Mouse (Mus musculus): ENCODE data around the gene Cdx2. TPM values are rescaled to one million over a fixed set of nuclear protein-coding genes. Genes with fewer than 3 reads are reported as not detected.
A peak's percentile ranks its signal among the peaks of the same experiment; 100 is the strongest.

The Cdx2 gene
- polyA plus RNA-seq, 1 experiment from 2014 or later, result 0.06 TPM

DNA sequence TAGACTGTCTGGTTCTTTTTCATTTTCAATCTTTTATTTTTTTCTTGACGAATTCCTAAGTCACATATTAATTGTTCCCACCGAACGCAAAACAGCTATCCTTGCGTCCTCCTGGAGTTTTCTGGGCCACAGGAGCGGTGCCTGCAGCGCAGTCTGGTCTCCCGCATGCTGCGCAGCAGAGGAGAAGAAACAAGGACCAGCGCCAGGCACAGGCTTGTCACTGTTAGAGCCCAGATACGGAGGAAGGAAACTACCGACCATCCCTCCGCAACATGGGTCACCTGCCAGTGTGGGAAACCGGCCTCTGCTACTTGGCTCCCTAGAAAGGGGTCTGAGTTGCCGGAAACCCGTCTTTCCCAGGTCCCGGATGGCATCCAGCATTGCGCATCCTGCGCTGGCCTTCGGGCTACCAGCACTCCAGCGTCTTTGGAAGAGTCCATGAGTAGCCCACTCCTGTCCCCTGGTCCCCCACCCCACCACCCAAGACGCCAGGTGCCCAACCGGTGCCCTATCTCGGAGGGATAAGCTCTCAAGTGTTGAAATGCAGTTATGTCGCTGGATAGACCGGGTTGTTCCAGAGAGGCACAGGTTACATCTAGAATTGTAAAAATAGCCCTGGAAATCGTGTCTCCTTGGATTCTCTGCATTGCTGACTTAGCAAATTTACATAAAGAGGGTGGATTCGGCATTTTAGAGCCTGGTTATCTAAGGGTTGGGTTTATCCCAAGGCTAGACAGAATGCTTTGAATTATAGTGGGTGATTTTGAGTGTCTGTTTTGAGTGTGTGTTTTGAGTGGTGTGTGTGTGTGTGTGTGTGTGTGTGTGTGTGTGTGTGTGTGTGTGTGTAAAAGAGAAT lies 6.0 kb upstream of the Cdx2 start:
- peaks cover 100% of the 10 kb centered on the region for H3K27me3 ChIP-seq (ENCODE audit: low read depth, poor library complexity, severe bottlenecking)
- no peak overlapping the region for H3K4me3 ChIP-seq
- peak; percentile 55 for DNase-seq (ENCODE audit: low spot score)
- no peaks in the 10 kb centered on the region for H3K36me3 ChIP-seq
- H3K9me3 ChIP-seq (replicated peaks), result no peaks in the 10 kb centered on the region
- H3K27ac ChIP-seq, result no peak overlapping the region
- under 1% methylated on average over 27 of the region's 27 CpGs for WGBS
- H3K4me1 ChIP-seq, result peaks cover 29% of the 10 kb centered on the region

DNA sequence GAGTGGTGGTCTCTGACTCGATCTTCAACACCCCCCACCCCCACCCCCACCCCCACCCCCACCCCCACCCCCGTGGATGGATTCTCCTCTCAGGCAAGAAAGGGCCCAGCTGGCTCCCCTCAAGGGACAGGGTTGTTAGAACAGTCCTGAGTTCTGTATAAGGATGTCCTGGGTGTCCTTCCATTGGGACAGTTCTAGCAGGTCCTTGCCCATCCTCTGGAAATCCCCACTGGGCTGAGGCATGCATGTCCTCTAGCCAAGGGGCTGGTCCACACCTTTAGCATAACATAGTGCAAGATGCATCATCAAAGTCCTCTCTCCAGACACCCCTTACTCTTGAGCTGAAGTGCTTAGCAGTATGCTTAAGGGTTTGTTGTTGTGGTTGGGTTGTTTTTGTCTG lies 2.7 kb upstream of the Cdx2 start:
- H3K9me3 ChIP-seq (replicated peaks), result no peaks in the 10 kb centered on the region
- no peak overlapping the region for H3K27ac ChIP-seq
- peaks cover 100% of the 10 kb centered on the region for H3K27me3 ChIP-seq (ENCODE audit: low read depth, poor library complexity, severe bottlenecking)
- 0% methylated on average over 2 of the region's 2 CpGs for WGBS
- DNase-seq (ENCODE audit: low spot score), result no peak
- no peak overlapping the region for H3K4me3 ChIP-seq
- H3K4me1 ChIP-seq, result peaks cover 48% of the 10 kb centered on the region
- H3K36me3 ChIP-seq, result no peaks in the 10 kb centered on the region

DNA sequence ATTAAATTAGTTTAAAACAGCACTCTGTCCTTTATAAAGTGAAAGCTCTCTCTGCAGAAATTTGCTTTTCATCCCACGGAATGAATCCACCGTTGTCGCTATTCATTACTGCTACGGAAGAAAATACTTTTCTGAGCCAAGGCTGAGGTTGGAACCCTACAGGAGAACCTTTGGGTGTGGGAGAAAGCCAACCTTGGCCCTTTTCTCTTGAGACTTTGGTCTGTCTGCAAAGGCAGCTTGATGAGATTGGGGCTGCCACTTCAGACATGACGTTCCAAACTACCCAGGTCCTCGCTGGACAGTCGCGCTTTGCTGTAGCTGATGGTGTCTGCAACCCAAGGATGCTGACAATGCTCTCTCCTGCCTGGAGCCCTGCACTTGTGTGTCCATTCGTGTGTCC lies 1.4 kb upstream of the Cdx2 start:
- 12% methylated on average over 9 of the region's 9 CpGs for WGBS
- Histone ChIP-seq H3K36me3 (no peaks in the 10 kb centered on the region), H3K9me3 (replicated peaks) (no peaks in the 10 kb centered on the region), H3K27ac (no peak overlapping the region), H3K27me3 (ENCODE audit: low read depth, poor library complexity, severe bottlenecking) (peaks cover 100% of the 10 kb centered on the region), H3K4me1 (peaks cover 56% of the 10 kb centered on the region), H3K4me3 (no peak overlapping the region)
- DNase-seq (ENCODE audit: low spot score), result no peak

DNA sequence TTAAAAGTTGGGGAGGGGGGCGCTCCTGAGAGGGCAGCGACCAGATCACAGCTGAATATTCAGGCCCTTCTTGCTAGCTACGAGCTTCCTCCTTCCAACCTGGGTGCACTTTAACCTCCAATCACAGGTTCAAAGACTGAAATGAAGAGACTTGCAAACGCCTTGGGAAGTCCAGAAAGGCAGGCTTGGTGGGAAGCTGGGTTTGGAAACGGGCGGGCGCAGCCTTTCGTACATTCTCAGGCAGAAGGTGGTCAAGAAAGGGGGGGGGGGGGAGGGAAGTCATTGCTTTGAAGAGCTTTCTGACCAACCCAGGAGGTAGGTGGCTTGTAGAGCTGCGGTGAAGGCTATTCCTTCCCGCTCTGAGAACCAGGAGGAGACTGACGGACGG lies 322 bp upstream of the Cdx2 start:
- 0% methylated on average over 12 of the region's 12 CpGs for whole genome bisulfite sequencing
- DNase-seq (ENCODE audit: low spot score), result peak; percentile 53

DNA sequence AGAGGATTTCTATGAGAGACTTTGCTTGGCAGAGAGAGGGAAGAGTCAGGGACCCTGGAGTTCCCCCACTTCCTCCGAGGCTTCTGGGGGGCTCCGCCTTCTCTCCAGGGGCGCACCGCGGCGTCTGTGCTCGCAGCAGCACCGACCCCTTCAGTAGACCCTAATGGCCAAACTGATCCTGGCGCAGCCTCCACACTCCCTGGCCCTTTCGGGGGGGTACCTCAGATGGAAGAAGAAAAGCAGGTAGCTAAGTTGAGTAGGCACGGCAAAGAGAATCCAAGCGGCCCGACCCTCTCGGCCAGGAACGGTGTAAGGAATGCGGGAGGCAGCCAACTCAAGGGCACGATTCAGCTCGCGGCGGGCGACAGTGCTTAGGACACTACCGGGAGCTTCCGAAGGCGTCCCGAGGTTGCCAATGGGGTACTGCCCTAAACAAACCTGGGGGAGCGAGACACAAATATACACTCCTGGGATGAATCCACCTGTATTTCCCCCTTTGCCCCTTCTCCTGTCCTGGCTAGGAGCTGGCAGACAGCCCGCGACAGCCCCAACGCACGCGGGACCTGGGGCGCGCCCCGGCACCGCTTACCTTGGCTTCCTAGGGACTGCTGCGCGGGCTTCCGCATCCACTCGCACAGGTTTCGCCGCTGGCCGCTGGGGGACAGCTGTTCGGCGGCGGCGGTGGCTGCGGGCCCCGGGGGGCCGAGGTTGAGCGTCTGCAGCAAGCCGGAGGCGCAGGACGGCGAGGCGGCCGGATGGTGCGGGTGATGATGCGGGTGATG lies 1.0 kb downstream of the Cdx2 start:
- H3K27me3 ChIP-seq (ENCODE audit: low read depth, poor library complexity, severe bottlenecking), result peaks cover 100% of the 10 kb centered on the region
- H3K4me1 ChIP-seq, result peaks cover 64% of the 10 kb centered on the region
- WGBS, result under 1% methylated on average over 58 of the region's 58 CpGs
- peak; percentile 67 for DNase-seq (ENCODE audit: low spot score)
- no peaks in the 10 kb centered on the region for H3K36me3 ChIP-seq
- H3K9me3 ChIP-seq (replicated peaks), result no peaks in the 10 kb centered on the region
- peak overlapping the region; percentile 7; the same call in 1 of the 2 replicates for H3K27ac ChIP-seq
- H3K4me3 ChIP-seq, result peak overlapping the region; percentile 40

More for the DNA sequence above, 322 bp upstream of the Cdx2 start:
- Histone ChIP-seq H3K4me1 (peaks cover 56% of the 10 kb centered on the region), H3K36me3 (no peaks in the 10 kb centered on the region), H3K9me3 (replicated peaks) (no peaks in the 10 kb centered on the region), H3K27me3 (ENCODE audit: low read depth, poor library complexity, severe bottlenecking) (peaks cover 100% of the 10 kb centered on the region), H3K4me3 (no peak overlapping the region), H3K27ac (no peak overlapping the region)

DNA sequence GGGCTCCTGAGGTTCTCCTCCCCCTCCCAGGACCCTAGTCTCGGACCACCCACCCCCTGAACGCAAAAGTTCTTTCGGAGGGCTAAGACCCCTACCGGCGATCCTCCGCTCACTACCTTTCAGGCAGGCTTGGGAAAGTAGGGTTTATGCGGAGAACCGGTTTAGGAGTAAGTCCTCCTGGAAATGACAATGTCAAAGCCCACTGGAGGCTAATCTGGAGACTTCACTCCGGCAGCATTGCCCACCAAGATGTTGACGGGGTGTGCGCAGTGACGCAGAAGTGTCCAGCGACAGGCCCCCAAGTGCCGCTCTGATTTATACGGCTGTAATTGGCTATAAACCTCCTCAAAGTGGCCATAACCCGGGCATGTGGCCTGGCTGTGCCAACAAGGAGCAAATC lies 1.9 kb downstream of the Cdx2 start:
- Histone ChIP-seq H3K4me1 (peaks cover 67% of the 10 kb centered on the region), H3K9me3 (replicated peaks) (no peaks in the 10 kb centered on the region), H3K36me3 (no peaks in the 10 kb centered on the region), H3K4me3 (peak overlapping the region; percentile 30), H3K27me3 (ENCODE audit: low read depth, poor library complexity, severe bottlenecking) (peaks cover 100% of the 10 kb centered on the region), H3K27ac (no peak overlapping the region)
- WGBS, result 0% methylated on average over 16 of the region's 16 CpGs
- DNase-seq (ENCODE audit: low spot score), result peak; percentile 69

DNA sequence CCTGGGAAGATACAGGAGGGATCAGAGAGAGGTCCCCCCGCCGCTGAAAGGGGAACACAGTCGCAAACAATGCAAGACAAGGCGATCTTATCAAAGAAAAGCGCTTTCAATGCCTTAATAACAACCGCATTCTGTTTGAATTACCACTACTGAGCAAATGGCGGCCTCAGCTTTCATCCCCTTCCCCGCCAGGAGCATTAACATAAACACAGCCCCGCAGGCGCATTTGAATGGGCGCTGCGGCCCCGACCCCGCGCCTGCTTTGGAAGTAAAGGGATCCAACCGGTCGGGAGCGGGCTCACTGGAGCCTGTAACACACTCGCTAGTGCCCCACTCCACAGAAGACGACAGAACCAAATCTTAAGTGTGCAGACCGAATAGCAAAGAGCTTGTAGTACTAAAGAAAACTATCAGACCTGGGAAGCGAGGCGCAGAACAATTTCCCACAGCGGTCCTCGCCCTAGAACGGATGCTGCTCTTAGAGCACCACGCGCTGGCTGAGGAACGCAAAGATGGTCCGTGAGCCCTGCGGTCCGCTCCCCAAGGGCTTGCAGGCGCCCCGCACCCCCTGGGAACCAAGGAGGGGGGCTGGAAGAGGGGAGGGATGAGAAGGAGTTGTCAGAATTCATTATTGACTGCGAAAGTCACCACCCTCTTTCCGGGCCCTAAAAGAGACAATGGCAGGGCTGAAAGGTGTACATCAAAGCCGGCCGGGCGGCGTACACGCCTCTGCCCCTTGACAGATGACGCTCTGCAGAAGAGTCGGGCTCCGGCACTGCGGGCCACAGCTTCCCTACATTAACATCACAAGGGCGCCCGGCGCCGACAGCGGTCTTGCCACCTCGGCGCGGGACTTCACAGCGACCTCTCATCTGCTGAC lies 2.6 kb downstream of the Cdx2 start:
- under 1% methylated on average over 54 of the region's 54 CpGs for WGBS
- Histone ChIP-seq H3K27ac (no peak overlapping the region), H3K4me1 (peaks cover 69% of the 10 kb centered on the region), H3K4me3 (peak overlapping the region; percentile 30), H3K27me3 (ENCODE audit: low read depth, poor library complexity, severe bottlenecking) (peaks cover 100% of the 10 kb centered on the region), H3K9me3 (replicated peaks) (no peaks in the 10 kb centered on the region), H3K36me3 (no peaks in the 10 kb centered on the region)
- DNase-seq (ENCODE audit: low spot score), result peak; percentile 67

DNA sequence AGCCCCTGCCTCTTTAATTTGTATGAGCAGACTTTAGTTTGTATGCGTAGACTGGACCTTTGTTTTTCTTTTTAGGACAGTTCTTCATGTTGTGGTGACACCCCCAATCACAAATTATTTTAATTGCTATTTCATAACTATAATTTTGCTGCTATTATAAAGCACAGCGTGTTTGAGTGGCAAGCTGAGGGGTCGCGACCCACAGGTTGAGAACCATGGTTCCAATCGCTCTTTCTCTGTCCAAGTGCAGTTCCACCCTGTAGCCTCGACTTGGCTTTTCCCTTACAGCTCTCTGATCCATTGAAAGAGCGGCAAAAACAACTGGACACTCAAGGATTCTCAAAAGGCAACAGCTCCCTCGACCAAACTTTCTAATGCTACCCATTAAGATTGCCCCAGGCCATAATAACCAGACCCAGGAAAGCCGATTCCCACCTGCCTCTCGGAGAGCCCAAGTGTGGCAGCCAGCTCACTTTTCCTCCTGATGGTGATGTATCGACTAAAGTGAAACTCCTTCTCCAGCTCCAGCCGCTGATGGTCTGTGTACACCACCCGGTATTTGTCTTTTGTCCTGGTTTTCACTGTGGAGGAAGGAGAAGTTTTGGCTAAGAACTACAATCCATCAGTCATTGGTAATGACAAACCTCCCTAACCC lies 4.2 kb downstream of the Cdx2 start:
- DNase-seq (ENCODE audit: low spot score), result no peak
- H3K4me3 ChIP-seq, result no peak overlapping the region
- no peaks in the 10 kb centered on the region for H3K36me3 ChIP-seq
- H3K27me3 ChIP-seq (ENCODE audit: low read depth, poor library complexity, severe bottlenecking), result peaks cover 99% of the 10 kb centered on the region
- H3K9me3 ChIP-seq (replicated peaks), result no peaks in the 10 kb centered on the region
- H3K4me1 ChIP-seq, result peaks cover 65% of the 10 kb centered on the region
- WGBS, result 10% methylated on average over 13 of the region's 13 CpGs
- H3K27ac ChIP-seq, result no peak overlapping the region

DNA sequence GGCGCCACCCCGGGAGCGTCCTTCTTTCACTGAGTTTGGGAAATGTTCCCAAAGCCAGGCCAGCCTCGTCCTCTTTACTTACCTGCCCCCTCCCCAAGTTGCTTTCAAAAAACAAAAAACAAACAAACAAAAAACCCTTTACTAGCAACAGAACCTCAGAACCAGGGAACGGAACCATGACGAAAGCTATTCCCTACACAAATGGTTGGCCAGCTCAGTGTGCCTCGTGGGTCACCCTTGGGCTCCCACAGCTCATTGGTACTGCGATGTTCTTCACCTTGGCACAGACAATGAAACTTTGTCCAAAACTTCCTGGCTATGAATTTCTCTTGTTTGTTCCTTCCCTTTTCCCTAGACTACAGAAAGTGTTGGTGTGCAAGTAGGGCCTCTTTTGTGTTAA lies 4.9 kb downstream of the Cdx2 start:
- Histone ChIP-seq H3K4me3 (no peak overlapping the region), H3K27me3 (ENCODE audit: low read depth, poor library complexity, severe bottlenecking) (peaks cover 99% of the 10 kb centered on the region), H3K36me3 (no peaks in the 10 kb centered on the region), H3K9me3 (replicated peaks) (no peaks in the 10 kb centered on the region), H3K27ac (no peak overlapping the region), H3K4me1 (peaks cover 60% of the 10 kb centered on the region)
- 25% methylated on average over 8 of the region's 8 CpGs for WGBS
- DNase-seq (ENCODE audit: low spot score), result no peak

DNA sequence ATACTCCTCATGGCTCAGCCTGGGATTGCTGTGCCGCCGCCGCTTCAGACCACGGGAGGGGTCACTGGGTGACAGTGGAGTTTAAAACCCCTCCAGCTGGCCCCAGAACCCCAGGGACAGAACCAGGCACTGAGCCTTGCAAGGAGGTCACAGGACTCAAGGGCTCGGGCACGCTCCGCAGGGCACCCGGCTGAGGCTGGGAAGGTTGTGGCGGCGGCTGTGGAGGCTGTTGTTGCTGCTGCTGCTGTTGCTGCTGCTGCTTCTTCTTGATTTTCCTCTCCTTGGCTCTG lies 5.3 kb downstream of the Cdx2 start:
- no peak overlapping the region for H3K27ac ChIP-seq
- DNase-seq (ENCODE audit: low spot score), result peak; percentile 61
- H3K36me3 ChIP-seq, result no peaks in the 10 kb centered on the region
- peaks cover 99% of the 10 kb centered on the region for H3K27me3 ChIP-seq (ENCODE audit: low read depth, poor library complexity, severe bottlenecking)
- H3K4me3 ChIP-seq, result peak overlapping the region; percentile 23; the same call in 1 of the 2 replicates
- no peaks in the 10 kb centered on the region for H3K9me3 ChIP-seq (replicated peaks)
- 10% methylated on average over 10 of the region's 10 CpGs for WGBS
- peaks cover 56% of the 10 kb centered on the region for H3K4me1 ChIP-seq

DNA sequence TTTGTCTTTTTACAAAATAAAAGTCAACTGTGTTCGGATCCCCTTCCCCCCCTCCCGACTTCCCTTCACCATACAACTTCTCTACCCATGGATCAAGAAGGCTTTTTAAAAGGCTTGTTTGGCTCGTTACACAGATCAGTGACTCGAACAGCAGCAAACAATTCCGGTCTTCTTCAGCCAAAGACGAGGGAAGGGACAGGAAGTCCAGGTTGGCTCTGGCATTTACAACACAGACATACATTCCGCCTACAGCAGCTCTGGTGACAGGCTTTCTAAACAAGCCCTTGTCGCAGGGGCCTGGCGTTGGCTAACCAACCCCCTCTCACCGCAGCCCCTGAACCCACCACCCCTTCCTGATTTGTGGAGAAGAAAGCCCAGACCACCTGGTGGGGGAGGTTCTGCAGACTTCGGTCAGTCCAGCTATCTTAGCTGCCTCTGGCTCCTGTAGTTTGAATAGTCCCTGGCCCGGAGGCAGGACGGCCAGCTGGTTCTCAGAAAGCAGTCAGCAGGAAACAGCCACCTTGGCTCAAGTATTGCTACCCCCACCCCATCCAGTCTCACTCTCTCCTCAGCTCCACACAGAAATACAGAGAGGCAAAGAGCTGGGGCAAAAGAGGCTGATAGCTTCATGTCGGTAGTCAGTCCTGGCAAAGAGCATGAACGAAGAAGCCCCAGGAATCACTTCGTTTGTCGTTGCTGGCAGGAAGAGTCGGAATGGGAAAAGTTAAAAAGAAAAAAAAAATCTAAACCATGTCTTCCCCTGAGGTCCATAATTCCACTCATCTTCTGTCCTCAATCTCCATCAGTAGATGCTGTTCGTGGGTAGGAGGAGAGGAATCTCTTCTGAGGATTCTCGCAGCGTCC lies 5.9 kb downstream of the Cdx2 start:
- Histone ChIP-seq H3K9me3 (replicated peaks) (no peaks in the 10 kb centered on the region), H3K4me1 (peaks cover 50% of the 10 kb centered on the region), H3K27ac (no peak overlapping the region), H3K4me3 (peak overlapping the region; percentile 23), H3K36me3 (no peaks in the 10 kb centered on the region), H3K27me3 (ENCODE audit: low read depth, poor library complexity, severe bottlenecking) (peaks cover 97% of the 10 kb centered on the region)
- DNase-seq (ENCODE audit: low spot score), result peak; percentile 65
- WGBS, result 6% methylated on average over 21 of the region's 21 CpGs

DNA sequence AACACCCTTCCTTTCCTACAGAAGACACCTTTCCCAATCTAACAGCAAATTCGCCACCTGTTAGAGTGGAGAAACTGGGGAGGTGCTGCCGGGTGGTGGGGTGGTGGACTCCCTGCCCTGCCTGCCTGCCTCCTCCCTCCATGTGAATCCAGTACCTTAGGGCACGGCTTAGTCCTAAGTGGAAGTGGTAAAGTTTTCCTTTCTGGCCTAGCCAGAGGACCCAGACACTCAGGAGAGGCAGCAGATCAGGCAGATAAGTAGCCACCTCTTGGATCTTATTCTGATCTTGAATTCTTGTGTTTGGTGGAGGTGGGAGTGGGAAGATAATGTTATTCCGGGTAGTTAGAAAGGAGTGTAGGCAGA lies 7.1 kb downstream of the Cdx2 start:
- Histone ChIP-seq H3K27me3 (ENCODE audit: low read depth, poor library complexity, severe bottlenecking) (peaks cover 97% of the 10 kb centered on the region), H3K4me1 (peaks cover 39% of the 10 kb centered on the region), H3K4me3 (peak overlapping the region; percentile 44), H3K9me3 (replicated peaks) (no peaks in the 10 kb centered on the region), H3K36me3 (no peaks in the 10 kb centered on the region), H3K27ac (no peak overlapping the region)
- no peak for DNase-seq (ENCODE audit: low spot score)
- 9% methylated on average over 4 of the region's 4 CpGs for WGBS
